Mouse (Mus musculus) thymus, postnatal 36 days (tissue): ENCODE results near the gene Irf5.
"Not testable (repeated sequence)": the region's sequence is repeated elsewhere in the genome, so short reads cannot be mapped to it uniquely, and the experiment has no call there.

Source experiments
- DNase-seq, 2 experiments: peaks; one replicate each; pipeline ENCODE4 v3.0.0; 2022; ENCODE audit warnings: mixed read lengths in 2 of 2

Irf5 gene

GRCm38 (mm10) chr6:29527361-29528164 is 1.1 kb downstream of the Irf5 start:
- no peak for DNase-seq

- no peak for DNase-seq
Observed at GRCm38 (mm10) chr6:29528165-29528505, 1.7 kb downstream of the Irf5 start.

- DNase-seq = no peak
Observed at GRCm38 (mm10) chr6:29528561-29529443, 2.4 kb downstream of the Irf5 start.

- DNase-seq = no peak
Observed at GRCm38 (mm10) chr6:29529444-29529820, 3.0 kb downstream of the Irf5 start.

GRCm38 (mm10) chr6:29530050-29530449 is 3.6 kb downstream of the Irf5 start:
- DNase-seq = no peak

GRCm38 (mm10) chr6:29535316-29535715 is 8.9 kb downstream of the Irf5 start:
- no peak for DNase-seq

- DNase-seq = no peak
Observed at GRCm38 (mm10) chr6:29536651-29537193, 10.3 kb downstream of the Irf5 start.

GRCm38 (mm10) chr6:29537221-29537620 is 10.8 kb downstream of the Irf5 start:
- no peak for DNase-seq

GRCm38 (mm10) chr6:29539502-29539901 is 13.1 kb downstream of the Irf5 start:
- no peak for DNase-seq

- DNase-seq = no peak
Observed at GRCm38 (mm10) chr6:29540223-29540622, 13.8 kb downstream of the Irf5 start.

- DNase-seq = no peak
Observed at GRCm38 (mm10) chr6:29540956-29541355, 14.5 kb downstream of the Irf5 start.

- DNase-seq = no peak
Observed at GRCm38 (mm10) chr6:29545611-29546010, 19.2 kb downstream of the Irf5 start.

GRCm38 (mm10) chr6:29547582-29547981 is 21.2 kb downstream of the Irf5 start:
- no peak for DNase-seq

- no peak for DNase-seq
Observed at GRCm38 (mm10) chr6:29548086-29548485, 21.7 kb downstream of the Irf5 start.

GRCm38 (mm10) chr6:29552526-29552925 is 26.1 kb downstream of the Irf5 start:
- DNase-seq = no peak

GRCm38 (mm10) chr6:29557112-29557511 is 30.7 kb downstream of the Irf5 start:
- no peak for DNase-seq

GRCm38 (mm10) chr6:29576388-29576787 is 50.0 kb downstream of the Irf5 start:
- DNase-seq = not testable (repeated sequence)

GRCm38 (mm10) chr6:29580770-29581169 is 54.3 kb downstream of the Irf5 start:
- no peak for DNase-seq

GRCm38 (mm10) chr6:29581202-29581601 is 54.8 kb downstream of the Irf5 start:
- no peak for DNase-seq
